Mouse (Mus musculus) adrenal gland (tissue): ENCODE data around the gene Rasl10b.

ENCODE experiments used
- intact Hi-C: fragments of 180-260 bp; cut with DNase I; formaldehyde crosslinking; loops from one replicate; pipeline ENCODE4 v1.15.1; 2025
- long read RNA-seq, 2 experiments: library from polyadenylated mRNA; unstranded; transcript quantifications; one replicate each; pipeline ENCODE4 v2.0.0; 2020; ENCODE audit warnings: borderline replicate concordance in 1 of 2; ENCODE audit not compliant: insufficient replicate concordance in 1 of 2

The Rasl10b gene
- long read RNA-seq, experiment 1, partial matches to known transcripts = 0 of 2 reads
- long read RNA-seq, experiment 1, other reads (novel, unspliced or antisense) = 1 of 2 reads
- long read RNA-seq, experiment 2, partial matches to known transcripts = 1 of 1 reads
- long read RNA-seq, experiment 2, other reads (novel, unspliced or antisense) = 0 of 1 reads

GRCm38 (mm10) chr11:83409087-83409754, at the start of gene Rasl10b:
Gene Rasl10b, plus strand, starts transcription at chr11:83409137.
- intact Hi-C loops = no loop called here

GRCm38 (mm10) chr11:83364656-83365055, 44.3 kb upstream of the Rasl10b start:
- intact Hi-C loops = no loop called here

GRCm38 (mm10) chr11:83371267-83371666, 37.7 kb upstream of the Rasl10b start:
- intact Hi-C loops = no loop called here

- intact Hi-C loops = no loop called here
Observed at GRCm38 (mm10) chr11:83379745-83380341, 29.1 kb upstream of the Rasl10b start.

GRCm38 (mm10) chr11:83382876-83383531, 25.9 kb upstream of the Rasl10b start:
- intact Hi-C loops = no loop called here

- intact Hi-C loops = no loop called here
Observed at GRCm38 (mm10) chr11:83383532-83383887, 25.4 kb upstream of the Rasl10b start.

- intact Hi-C loops = no loop called here
Observed at GRCm38 (mm10) chr11:83393062-83393461, 15.9 kb upstream of the Rasl10b start.

- intact Hi-C loops = no loop called here
Observed at GRCm38 (mm10) chr11:83394802-83395439, 14.0 kb upstream of the Rasl10b start.

- intact Hi-C loops = no loop called here
Observed at GRCm38 (mm10) chr11:83397626-83398025, 11.3 kb upstream of the Rasl10b start.

- intact Hi-C loops = no loop called here
Observed at GRCm38 (mm10) chr11:83398724-83399123, 10.2 kb upstream of the Rasl10b start.

- intact Hi-C loops = no loop called here
Observed at GRCm38 (mm10) chr11:83403787-83404186, 5.2 kb upstream of the Rasl10b start.

- intact Hi-C loops = no loop called here
Observed at GRCm38 (mm10) chr11:83406391-83406790, 2.5 kb upstream of the Rasl10b start.

- intact Hi-C loops = no loop called here
Observed at GRCm38 (mm10) chr11:83408242-83408641, 695 bp upstream of the Rasl10b start.

GRCm38 (mm10) chr11:83409792-83410291, 905 bp downstream of the Rasl10b start:
- intact Hi-C loops = no loop called here

GRCm38 (mm10) chr11:83410510-83410909, 1.6 kb downstream of the Rasl10b start:
- intact Hi-C loops = no loop called here

- intact Hi-C loops = no loop called here
Observed at GRCm38 (mm10) chr11:83417080-83417479, 8.1 kb downstream of the Rasl10b start.

- intact Hi-C loops = no loop called here
Observed at GRCm38 (mm10) chr11:83417708-83418107, 8.8 kb downstream of the Rasl10b start.

- intact Hi-C loops = no loop called here
Observed at GRCm38 (mm10) chr11:83418566-83418965, 9.6 kb downstream of the Rasl10b start.

GRCm38 (mm10) chr11:83420338-83420737, 11.4 kb downstream of the Rasl10b start:
- intact Hi-C loops = no loop called here

GRCm38 (mm10) chr11:83421305-83421704, 12.4 kb downstream of the Rasl10b start:
- intact Hi-C loops = no loop called here

- intact Hi-C loops = loop anchor here (2.0 kb wide), 1 partner anchor 98 kb away; no protein-coding TSS in a partner anchor
Observed at GRCm38 (mm10) chr11:83424681-83425080, 15.7 kb downstream of the Rasl10b start.
